Mouse (Mus musculus): ENCODE measurements around the gene Hdac9. TPM values are rescaled to one million over a fixed set of nuclear protein-coding genes. Genes with fewer than 3 reads are reported as not detected.
"Not testable (repeated sequence)": the region's sequence is repeated elsewhere in the genome, so short reads cannot be mapped to it uniquely, and the experiment has no call there.

The Hdac9 gene
- polyA plus RNA-seq, 1 experiment from 2014 or later = 1.5 TPM

DNA sequence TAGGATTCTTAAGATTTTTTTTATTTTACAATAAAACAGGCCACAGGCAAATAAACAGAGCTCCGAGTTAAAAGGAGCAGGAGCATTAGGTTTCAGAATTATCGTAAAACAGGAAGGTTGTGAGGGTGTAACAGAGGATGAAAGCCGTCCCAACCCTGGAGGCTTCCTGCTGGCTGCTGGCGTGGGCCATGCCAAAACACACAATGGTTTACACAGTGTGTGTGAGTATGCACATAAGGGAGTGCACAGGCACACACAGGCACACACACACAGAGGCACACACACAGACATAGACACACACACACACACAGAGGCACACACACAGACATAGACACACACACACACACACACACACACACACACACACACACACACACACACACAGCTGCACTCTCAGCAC is 444.4 kb downstream of the Hdac9 start:
- H3K36me3 ChIP-seq (ENCODE audit: control insufficient read depth, insufficient read depth, low read length) = no peaks in the 10 kb centered on the region
- H3K4me1 ChIP-seq (replicated peaks; ENCODE audit: control insufficient read depth, insufficient read depth) = no peaks in the 10 kb centered on the region
- no peak overlapping the region for H3K4me3 ChIP-seq (ENCODE audit: low read depth, low read length)
- H3K27ac ChIP-seq (replicated peaks) = no peak overlapping the region
- 42% methylated on average over 4 of the region's 4 CpGs for WGBS
- no peaks in the 10 kb centered on the region for H3K27me3 ChIP-seq (ENCODE audit: control insufficient read depth, insufficient read depth, low read length)
- DNase-seq (ENCODE audit: low spot score) (no peak), ATAC-seq (ENCODE audit: low FRiP score, low TSS enrichment) (no peak)
- H3K4me2 ChIP-seq (replicated peaks; ENCODE audit: low read depth) = no peak overlapping the region
- no peak overlapping the region for H3K9ac ChIP-seq (ENCODE audit: low read length)
- no peak for TF ChIP-seq EP300 (optimal IDR thresholded peaks at IDR 0.05)
- TF ChIP-seq CTCF (IDR thresholded peaks at IDR 0.05; ENCODE audit: low read depth) = no peak
- H3K9me3 ChIP-seq (ENCODE audit: control insufficient read depth, low read length) = no peaks in the 10 kb centered on the region

DNA sequence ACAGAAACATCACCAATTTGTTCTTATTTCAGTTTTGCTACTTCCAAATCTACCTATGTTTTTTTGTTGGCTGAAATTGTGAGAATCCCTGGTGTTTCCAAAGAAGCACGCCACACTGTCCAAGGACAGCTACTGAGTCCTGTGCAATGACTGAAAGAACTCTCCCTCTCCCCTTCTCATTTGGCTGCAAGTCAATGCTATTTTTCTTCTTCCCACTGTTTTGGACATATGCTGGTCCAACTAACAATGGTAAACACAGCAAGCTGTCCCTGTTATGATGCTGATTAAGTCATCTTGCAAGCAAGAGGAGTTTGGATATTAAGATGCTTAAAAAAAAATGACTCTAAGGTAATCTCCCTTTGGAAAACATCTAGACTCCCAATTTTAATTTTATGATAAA is 455.2 kb downstream of the Hdac9 start:
- H3K4me2 ChIP-seq (replicated peaks; ENCODE audit: low read depth) = no peak overlapping the region
- ATAC-seq (ENCODE audit: low FRiP score, low TSS enrichment) (no peak), DNase-seq (ENCODE audit: low spot score) (no peak)
- no peak overlapping the region for H3K4me3 ChIP-seq (ENCODE audit: low read depth, low read length)
- WGBS = 75% methylated on average over 1 of the region's 1 CpGs
- H3K27me3 ChIP-seq (ENCODE audit: control insufficient read depth, insufficient read depth, low read length) = no peaks in the 10 kb centered on the region
- H3K9me3 ChIP-seq (ENCODE audit: control insufficient read depth, low read length) = no peaks in the 10 kb centered on the region
- TF ChIP-seq CTCF (IDR thresholded peaks at IDR 0.05; ENCODE audit: low read depth) (no peak), EP300 (optimal IDR thresholded peaks at IDR 0.05) (no peak)
- no peaks in the 10 kb centered on the region for H3K4me1 ChIP-seq (replicated peaks; ENCODE audit: control insufficient read depth, insufficient read depth)
- no peak overlapping the region for H3K27ac ChIP-seq (replicated peaks)
- H3K36me3 ChIP-seq (ENCODE audit: control insufficient read depth, insufficient read depth, low read length) = no peaks in the 10 kb centered on the region
- no peak overlapping the region for H3K9ac ChIP-seq (ENCODE audit: low read length)

DNA sequence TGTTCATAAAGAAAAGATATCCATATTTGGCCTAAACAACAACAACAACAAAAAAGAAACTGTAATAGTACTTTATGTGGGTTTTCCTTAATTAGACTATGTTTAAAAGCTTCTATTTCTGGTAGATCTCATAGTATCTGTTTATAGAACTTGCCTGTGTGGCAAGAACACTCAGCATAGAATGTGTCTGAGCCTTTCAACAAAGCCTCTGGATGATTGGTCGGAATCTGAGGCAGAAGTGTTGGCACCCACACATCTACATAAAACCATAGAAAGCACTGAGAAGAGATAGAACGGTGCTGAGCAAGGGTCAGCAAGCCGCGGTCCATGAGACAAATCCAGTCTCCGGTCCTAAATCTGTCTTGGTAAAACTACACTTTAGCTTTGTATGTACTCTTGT is 464.3 kb downstream of the Hdac9 start:
- no peak for ATAC-seq (ENCODE audit: low FRiP score, low TSS enrichment)
- Histone ChIP-seq H3K36me3 (ENCODE audit: control insufficient read depth, insufficient read depth, low read length) (no peaks in the 10 kb centered on the region), H3K4me1 (replicated peaks; ENCODE audit: control insufficient read depth, insufficient read depth) (no peaks in the 10 kb centered on the region), H3K27me3 (ENCODE audit: control insufficient read depth, insufficient read depth, low read length) (no peaks in the 10 kb centered on the region), H3K4me2 (replicated peaks; ENCODE audit: low read depth) (no peak overlapping the region), H3K9ac (ENCODE audit: low read length) (no peak overlapping the region), H3K9me3 (ENCODE audit: control insufficient read depth, low read length) (no peaks in the 10 kb centered on the region), H3K4me3 (ENCODE audit: low read depth, low read length) (no peak overlapping the region), H3K27ac (replicated peaks) (no peak overlapping the region)
- no peak for DNase-seq (ENCODE audit: low spot score)
- TF ChIP-seq CTCF (IDR thresholded peaks at IDR 0.05; ENCODE audit: low read depth) = no peak
- TF ChIP-seq EP300 (optimal IDR thresholded peaks at IDR 0.05) = no peak
- WGBS = 76% methylated on average over 5 of the region's 5 CpGs

DNA sequence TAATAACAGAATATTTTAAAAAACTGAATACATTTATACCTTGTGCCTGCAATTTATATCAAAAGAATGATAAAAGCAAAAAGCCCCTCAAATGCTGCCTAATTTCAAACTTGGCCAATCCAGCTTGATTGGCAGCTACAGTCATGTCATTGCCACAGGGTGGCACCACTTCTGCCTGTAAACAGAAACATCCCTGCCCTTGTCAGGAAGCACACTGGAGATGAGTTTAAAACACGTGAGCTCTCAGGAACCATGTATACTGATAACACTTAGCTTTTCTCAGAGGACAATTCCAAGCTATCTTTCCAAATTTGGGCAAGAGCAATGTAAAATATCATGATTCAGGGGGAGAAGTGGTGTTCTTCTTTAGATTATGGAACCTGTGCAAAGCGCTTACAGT is 465.7 kb downstream of the Hdac9 start:
- DNase-seq (ENCODE audit: low spot score) (no peak), ATAC-seq (ENCODE audit: low FRiP score, low TSS enrichment) (no peak)
- Histone ChIP-seq H3K4me2 (replicated peaks; ENCODE audit: low read depth) (no peak overlapping the region), H3K27ac (replicated peaks) (no peak overlapping the region), H3K4me1 (replicated peaks; ENCODE audit: control insufficient read depth, insufficient read depth) (no peaks in the 10 kb centered on the region), H3K4me3 (ENCODE audit: low read depth, low read length) (no peak overlapping the region), H3K9me3 (ENCODE audit: control insufficient read depth, low read length) (no peaks in the 10 kb centered on the region), H3K9ac (ENCODE audit: low read length) (no peak overlapping the region), H3K27me3 (ENCODE audit: control insufficient read depth, insufficient read depth, low read length) (no peaks in the 10 kb centered on the region), H3K36me3 (ENCODE audit: control insufficient read depth, insufficient read depth, low read length) (no peaks in the 10 kb centered on the region)
- TF ChIP-seq EP300 (optimal IDR thresholded peaks at IDR 0.05) (no peak), CTCF (IDR thresholded peaks at IDR 0.05; ENCODE audit: low read depth) (peak; percentile 53)
- 58% methylated on average over 2 of the region's 2 CpGs for WGBS

DNA sequence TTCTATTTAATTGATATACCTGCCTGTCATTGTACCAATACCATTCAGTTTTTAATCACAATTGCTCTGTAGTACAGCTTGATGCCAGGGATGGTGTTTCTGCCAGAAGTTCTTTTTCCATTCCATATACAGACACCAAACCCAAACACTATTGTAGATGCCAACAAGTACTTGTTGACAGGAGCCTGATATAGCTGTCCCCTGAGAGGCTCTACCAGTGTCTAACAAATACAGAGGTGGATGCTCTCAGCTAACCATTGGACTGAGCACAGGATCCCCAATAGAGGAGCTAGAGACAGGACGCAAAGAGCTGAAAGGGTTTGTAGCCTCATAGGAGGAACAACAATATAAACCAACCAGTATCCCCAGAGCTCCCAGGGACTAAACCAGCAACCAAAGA is 472.2 kb downstream of the Hdac9 start:
- not testable (repeated sequence) for H3K9ac ChIP-seq (ENCODE audit: low read length); H3K4me1 ChIP-seq (replicated peaks; ENCODE audit: control insufficient read depth, insufficient read depth); ATAC-seq (ENCODE audit: low FRiP score, low TSS enrichment); H3K36me3 ChIP-seq (ENCODE audit: control insufficient read depth, insufficient read depth, low read length); H3K9me3 ChIP-seq (ENCODE audit: control insufficient read depth, low read length); H3K4me3 ChIP-seq (ENCODE audit: low read depth, low read length); H3K4me2 ChIP-seq (replicated peaks; ENCODE audit: low read depth); H3K27ac ChIP-seq (replicated peaks); DNase-seq (ENCODE audit: low spot score); H3K27me3 ChIP-seq (ENCODE audit: control insufficient read depth, insufficient read depth, low read length)
- 94% methylated on average over 1 of the region's 1 CpGs for WGBS

DNA sequence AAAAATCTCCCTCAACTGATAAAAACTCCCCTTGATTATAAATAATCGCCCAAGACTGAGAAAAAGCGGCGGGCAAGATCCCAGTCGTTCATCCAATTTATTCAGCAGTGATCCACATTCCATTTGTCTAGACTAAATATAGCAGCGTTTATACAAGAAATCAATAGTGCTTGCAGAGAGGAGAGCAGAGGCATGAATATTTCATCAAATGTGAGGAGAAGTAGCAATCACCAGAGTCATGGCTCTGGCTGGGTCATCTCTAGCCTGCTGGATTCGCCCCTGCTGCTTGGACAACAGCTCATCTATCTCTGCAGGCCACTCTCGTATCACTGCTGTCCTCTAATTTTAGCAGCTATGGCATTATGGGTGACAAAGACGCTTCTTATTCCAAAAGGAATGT is 476.0 kb downstream of the Hdac9 start:
- Histone ChIP-seq H3K9me3 (ENCODE audit: control insufficient read depth, low read length) (no peaks in the 10 kb centered on the region), H3K9ac (ENCODE audit: low read length) (no peak overlapping the region), H3K4me1 (replicated peaks; ENCODE audit: control insufficient read depth, insufficient read depth) (no peaks in the 10 kb centered on the region), H3K27ac (replicated peaks) (no peak overlapping the region), H3K4me3 (ENCODE audit: low read depth, low read length) (no peak overlapping the region), H3K36me3 (ENCODE audit: control insufficient read depth, insufficient read depth, low read length) (no peaks in the 10 kb centered on the region), H3K27me3 (ENCODE audit: control insufficient read depth, insufficient read depth, low read length) (no peaks in the 10 kb centered on the region), H3K4me2 (replicated peaks; ENCODE audit: low read depth) (no peak overlapping the region)
- WGBS = 23% methylated on average over 8 of the region's 8 CpGs
- TF ChIP-seq CTCF (IDR thresholded peaks at IDR 0.05; ENCODE audit: low read depth) = no peak
- TF ChIP-seq EP300 (optimal IDR thresholded peaks at IDR 0.05) = no peak
- no peak for ATAC-seq (ENCODE audit: low FRiP score, low TSS enrichment)
- no peak for DNase-seq (ENCODE audit: low spot score)

All from stomach, postnatal 0 days (tissue).